Mouse (Mus musculus) heart, postnatal 0 days (tissue): ENCODE data around the gene Wnt2b. TPM values are rescaled to one million over a fixed set of nuclear protein-coding genes. Genes with fewer than 3 reads are reported as not detected.
A peak's percentile ranks its signal among the peaks of the same experiment; 100 is the strongest.

ENCODE experiments used
- ATAC-seq: fragments of 200-750 bp; cut with Nextera tagmentation; 2 replicates; pipeline ENCODE4 v1.8.0; 2017; ENCODE audit warnings: low read depth, moderate number of reproducible peaks, moderate library complexity; ENCODE audit not compliant: insufficient read depth
- DNase-seq: peaks from one replicate; pipeline ENCODE4 v3.0.0-alpha.2; 2016; ENCODE audit warnings: low spot score
- H3K27ac ChIP-seq: fragments of 300-500 bp; sonication (generic); 2 replicates; pipeline ENCODE4 v1.5.1; 2014; ENCODE audit warnings: low read depth, mild to moderate bottlenecking
- H3K27me3 ChIP-seq: fragments of 300-500 bp; sonication (generic); 2 replicates; pipeline ENCODE4 v1.6.1; 2014; ENCODE audit warnings: low read length, mixed read lengths; ENCODE audit not compliant: control insufficient read depth, insufficient read depth
- H3K36me3 ChIP-seq: fragments of 300-500 bp; sonication (generic); replicated peaks from 2 replicates; pipeline ENCODE4 v1.6.1; 2014; ENCODE audit warnings: low read length, mixed read lengths; ENCODE audit not compliant: control insufficient read depth, insufficient read depth
- H3K4me1 ChIP-seq: fragments of 300-500 bp; sonication (generic); 2 replicates; pipeline ENCODE4 v1.6.1; 2014; ENCODE audit warnings: antibody characterized with exemption; ENCODE audit not compliant: control insufficient read depth, insufficient read depth
- H3K4me2 ChIP-seq: fragments of 300-500 bp; sonication (generic); 2 replicates; pipeline ENCODE4 v1.6.1; 2014; ENCODE audit warnings: low read depth, mild to moderate bottlenecking, low read length, moderate library complexity
- H3K4me3 ChIP-seq: fragments of 300-500 bp; sonication (generic); 2 replicates; pipeline ENCODE4 v1.5.1; 2014; ENCODE audit warnings: low read depth, low read length
- H3K9ac ChIP-seq: fragments of 300-500 bp; sonication (generic); replicated peaks from 2 replicates; pipeline ENCODE4 v1.6.1; 2014; ENCODE audit warnings: low read depth, low read length, mixed read lengths
- H3K9me3 ChIP-seq: fragments of 300-500 bp; sonication (generic); replicated peaks from 2 replicates; pipeline ENCODE4 v1.6.1; 2016; ENCODE audit warnings: low read length; ENCODE audit not compliant: control insufficient read depth
- CTCF ChIP-seq: IDR thresholded peaks from 2 replicates; pipeline ENCODE4 v1.5.1; 2016; ENCODE audit warnings: antibody characterized with exemption, control low read depth, low read depth
- EP300 ChIP-seq: IDR thresholded peaks from 2 replicates; pipeline ENCODE4 v1.6.1; 2016; ENCODE audit warnings: antibody characterized with exemption, low read depth
- WGBS: fragments of 180-500 bp; shearing (Covaris S2); extraction: QIAGEN DNeasy Blood & Tissue Kit; methylation state at CpG from one replicate; pipeline ENCODE4 v1.1.7; 2014; 5-methylcytosine and 5-hydroxymethylcytosine counted together
- polyA plus RNA-seq: library from polyadenylated mRNA; unstranded; fragments of >200 nt; fragmentation: Nextera tagmentation; extraction: Ambion mirVana; gene quantifications from 2 replicates; pipeline ENCODE4 v1.2.1, GENCODE M21; 2015
- total RNA-seq: library from RNA; depleted of rRNA; stranded (reverse); fragments of >200 nt; gene quantifications from 2 replicates; pipeline ENCODE4 v1.2.3, GENCODE M21; 2014; ENCODE audit warnings: low replicate concordance

The Wnt2b gene
- total and polyA plus RNA-seq, 2 experiments from 2014 or later, result 0.23 to 0.80 TPM

GRCm38 (mm10) chr3:105005011-105005410 lies 43.3 kb upstream of the Wnt2b start:
- Histone ChIP-seq H3K27ac (no peak overlapping the region), H3K9me3 (no peaks in the 10 kb centered on the region), H3K4me1 (peaks cover 9% of the 10 kb centered on the region; the same call in 1 of the 2 replicates), H3K9ac (no peak overlapping the region), H3K36me3 (peaks cover 73% of the 10 kb centered on the region), H3K4me2 (no peak overlapping the region), H3K4me3 (no peak overlapping the region), H3K27me3 (no peaks in the 10 kb centered on the region)
- ATAC-seq, result no peak
- WGBS, result 85% methylated on average over 10 of the region's 10 CpGs
- DNase-seq, result no peak
- TF ChIP-seq CTCF (no peak), EP300 (no peak)

- H3K4me2 ChIP-seq, result no peak overlapping the region
Measured at GRCm38 (mm10) chr3:105003960-105004463, 42.3 kb upstream of the Wnt2b start.

GRCm38 (mm10) chr3:105001374-105001773 lies 39.7 kb upstream of the Wnt2b start:
- DNase-seq, result no peak
- Histone ChIP-seq H3K4me2 (no peak overlapping the region), H3K9ac (no peak overlapping the region), H3K27me3 (no peaks in the 10 kb centered on the region), H3K4me1 (peaks cover 19% of the 10 kb centered on the region), H3K9me3 (no peaks in the 10 kb centered on the region), H3K4me3 (no peak overlapping the region), H3K36me3 (peaks cover 39% of the 10 kb centered on the region), H3K27ac (no peak overlapping the region)
- no peak for TF ChIP-seq EP300
- no peak for TF ChIP-seq CTCF
- WGBS, result 6% methylated on average over 6 of the region's 6 CpGs
- no peak for ATAC-seq

More at GRCm38 (mm10) chr3:105003960-105004463, 42.3 kb upstream of the Wnt2b start:
- Histone ChIP-seq H3K4me1 (peaks cover 11% of the 10 kb centered on the region), H3K27me3 (no peaks in the 10 kb centered on the region), H3K9ac (no peak overlapping the region), H3K36me3 (peaks cover 63% of the 10 kb centered on the region), H3K27ac (no peak overlapping the region), H3K4me3 (no peak overlapping the region), H3K9me3 (no peaks in the 10 kb centered on the region)
- no peak for TF ChIP-seq CTCF
- ATAC-seq (no peak), DNase-seq (no peak)
- 84% methylated on average over 14 of the region's 14 CpGs for WGBS

GRCm38 (mm10) chr3:105000561-105000960 lies 38.8 kb upstream of the Wnt2b start:
- DNase-seq, result no peak
- no peak overlapping the region for H3K4me2 ChIP-seq
- H3K36me3 ChIP-seq, result peaks cover 30% of the 10 kb centered on the region
- no peaks in the 10 kb centered on the region for H3K27me3 ChIP-seq
- 83% methylated on average over 8 of the region's 8 CpGs for WGBS
- H3K4me3 ChIP-seq, result no peak overlapping the region
- no peak overlapping the region for H3K9ac ChIP-seq
- H3K27ac ChIP-seq, result no peak overlapping the region
- H3K4me1 ChIP-seq, result peaks cover 19% of the 10 kb centered on the region
- H3K9me3 ChIP-seq, result no peaks in the 10 kb centered on the region
- TF ChIP-seq CTCF (no peak), EP300 (no peak)
- ATAC-seq, result no peak

- Histone ChIP-seq H3K4me3 (no peak overlapping the region), H3K4me2 (no peak overlapping the region), H3K27me3 (no peaks in the 10 kb centered on the region), H3K36me3 (0 out of 2 replicates have a peak, but pooled peaks cover under 1% of the 10 kb centered on the region), H3K9me3 (no peaks in the 10 kb centered on the region), H3K27ac (peak overlapping the region; percentile 24), H3K4me1 (peaks cover 27% of the 10 kb centered on the region), H3K9ac (no peak overlapping the region)
- DNase-seq (no peak), ATAC-seq (no peak)
- WGBS, result 29% methylated on average over 6 of the region's 6 CpGs
- TF ChIP-seq EP300 (no peak), CTCF (no peak)
Measured at GRCm38 (mm10) chr3:104997563-104997962, 35.8 kb upstream of the Wnt2b start.

- Histone ChIP-seq H3K27ac (no peak overlapping the region), H3K9me3 (no peaks in the 10 kb centered on the region), H3K36me3 (no peaks in the 10 kb centered on the region), H3K4me2 (no peak overlapping the region), H3K27me3 (no peaks in the 10 kb centered on the region), H3K4me3 (no peak overlapping the region), H3K9ac (no peak overlapping the region), H3K4me1 (peaks cover 18% of the 10 kb centered on the region)
- DNase-seq (no peak), ATAC-seq (no peak)
- TF ChIP-seq EP300 (no peak), CTCF (no peak)
- 76% methylated on average over 7 of the region's 7 CpGs for WGBS
Measured at GRCm38 (mm10) chr3:104995707-104996106, 34.0 kb upstream of the Wnt2b start.
